Mouse (Mus musculus): ENCODE data around the gene Gm10972. TPM values are rescaled to one million over a fixed set of nuclear protein-coding genes. Genes with fewer than 3 reads are reported as not detected.
"Not testable (repeated sequence)": the region's sequence is repeated elsewhere in the genome, so short reads cannot be mapped to it uniquely, and the experiment has no call there.

Gm10972 gene
- polyA plus RNA-seq, 1 experiment from 2014 or later = not detected

- H3K9ac ChIP-seq = no peak overlapping the region
- no peaks in the 10 kb centered on the region for H3K9me3 ChIP-seq (replicated peaks)
- no peaks in the 10 kb centered on the region for H3K27me3 ChIP-seq (replicated peaks)
- no peak overlapping the region for H3K4me2 ChIP-seq
- no peaks in the 10 kb centered on the region for H3K36me3 ChIP-seq
- H3K4me3 ChIP-seq = no peak overlapping the region
- H3K4me1 ChIP-seq = peaks cover 71% of the 10 kb centered on the region
- no peak for ATAC-seq
- no peak overlapping the region for H3K27ac ChIP-seq
Observed at GRCm38 (mm10) chr3:94690616-94691247, 47.8 kb downstream of the Gm10972 start.

DNA sequence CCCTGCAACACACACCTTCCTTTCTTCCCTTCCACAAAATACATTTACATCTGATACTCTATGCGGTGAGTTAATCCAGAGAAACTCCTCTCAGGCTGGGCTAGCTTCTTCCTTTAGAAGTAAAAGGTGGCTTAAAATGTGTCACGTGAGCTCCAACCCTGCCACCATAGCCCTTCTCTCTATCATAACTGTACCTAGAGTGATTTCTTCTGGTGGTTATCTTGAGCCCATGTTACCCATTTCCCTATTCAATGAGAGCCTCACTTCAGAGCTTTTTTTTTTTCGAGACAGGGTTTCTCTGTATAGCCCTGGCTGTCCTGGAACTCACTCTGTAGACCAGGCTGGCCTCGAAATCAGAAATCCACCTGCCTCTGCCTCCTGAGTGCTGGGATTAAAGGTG is 48.8 kb downstream of the Gm10972 start:
- 71% methylated on average over 4 of the region's 4 CpGs for WGBS (ENCODE audit: insufficient replicate concordance)
- not testable (repeated sequence) for H3K9me3 ChIP-seq (replicated peaks)

More for the DNA sequence above, 48.8 kb downstream of the Gm10972 start:
- H3K27me3 ChIP-seq (replicated peaks); H3K9ac ChIP-seq; H3K4me2 ChIP-seq; H3K27ac ChIP-seq; H3K4me3 ChIP-seq; ATAC-seq; H3K36me3 ChIP-seq: not testable (repeated sequence)
- peaks cover 71% of the 10 kb centered on the region for H3K4me1 ChIP-seq

Other genes starting within 250 kb of the Gm10972 start
- 0.04 TPM in 1 of 2 replicates, not detected in the other for gene Lingo4, start 244.6 kb upstream of the Gm10972 start, polyA plus RNA-seq (2016; fragmentation: Nextera tagmentation; extraction: Ambion mirVana)
- gene Tdrkh, start 229.8 kb upstream of the Gm10972 start, polyA plus RNA-seq (2016; fragmentation: Nextera tagmentation; extraction: Ambion mirVana) = 10.7 and 11.1 TPM in 2 replicates
- 56.4 and 61.8 TPM in 2 replicates for gene Mrpl9, start 199.8 kb upstream of the Gm10972 start, polyA plus RNA-seq (2016; fragmentation: Nextera tagmentation; extraction: Ambion mirVana)
- gene Oaz3, start 199.2 kb upstream of the Gm10972 start, polyA plus RNA-seq (2016; fragmentation: Nextera tagmentation; extraction: Ambion mirVana) = 0.13 and 0.31 TPM in 2 replicates
- gene Celf3, start 164.8 kb upstream of the Gm10972 start, polyA plus RNA-seq (2016; fragmentation: Nextera tagmentation; extraction: Ambion mirVana) = 0.22 and 0.44 TPM in 2 replicates
- gene Riiad1, start 162.8 kb upstream of the Gm10972 start, polyA plus RNA-seq (2016; fragmentation: Nextera tagmentation; extraction: Ambion mirVana) = not detected in 2 replicates
- gene Snx27, start 60.4 kb upstream of the Gm10972 start, polyA plus RNA-seq (2016; fragmentation: Nextera tagmentation; extraction: Ambion mirVana) = 23.9 and 25.1 TPM in 2 replicates
- 5.4 and 7.5 TPM in 2 replicates for gene Tuft1, start 15.8 kb downstream of the Gm10972 start, polyA plus RNA-seq (2016; fragmentation: Nextera tagmentation; extraction: Ambion mirVana)
- gene Selenbp2, start 50.4 kb downstream of the Gm10972 start, polyA plus RNA-seq (2016; fragmentation: Nextera tagmentation; extraction: Ambion mirVana) = 3.0 and 3.3 TPM in 2 replicates
- 8.7 and 9.2 TPM in 2 replicates for gene Cgn, start 143.4 kb downstream of the Gm10972 start, polyA plus RNA-seq (2016; fragmentation: Nextera tagmentation; extraction: Ambion mirVana)
- 5.2 and 5.3 TPM in 2 replicates for gene Pogz, start 194.5 kb downstream of the Gm10972 start, polyA plus RNA-seq (2016; fragmentation: Nextera tagmentation; extraction: Ambion mirVana)
- 207 and 214 TPM in 2 replicates for gene Psmb4, start 243.8 kb downstream of the Gm10972 start, polyA plus RNA-seq (2016; fragmentation: Nextera tagmentation; extraction: Ambion mirVana)

All from liver, embryonic 12.5 days (tissue).